Mouse (Mus musculus) small intestine, adult 2 months (tissue): ENCODE measurements around the gene Chn2.

Experiments
- CTCF ChIP-seq: fragments of 200-500 bp; IDR thresholded peaks from 2 replicates; pipeline ENCODE4 v1.5.1; 2012; ENCODE audit warnings: low read depth, mild to moderate bottlenecking, control low read depth, inconsistent platforms, low read length, moderate library complexity, mixed read lengths; ENCODE audit not compliant: insufficient replicate concordance, insufficient read length; ENCODE audit errors: extremely low read depth
- POLR2A ChIP-seq: fragments of 200-500 bp; IDR thresholded peaks from 2 replicates; pipeline ENCODE4 v1.6.1; 2012; ENCODE audit warnings: low read depth, mild to moderate bottlenecking, control low read depth, inconsistent platforms, low read length, moderate library complexity

GRCm38 (mm10) chr6:54277828-54278227 lies 238.5 kb downstream of the Chn2 start:
- TF ChIP-seq CTCF (no peak), POLR2A (no peak)
